Mouse (Mus musculus): ENCODE measurements around the gene Dll1.

The Dll1 gene

DNA sequence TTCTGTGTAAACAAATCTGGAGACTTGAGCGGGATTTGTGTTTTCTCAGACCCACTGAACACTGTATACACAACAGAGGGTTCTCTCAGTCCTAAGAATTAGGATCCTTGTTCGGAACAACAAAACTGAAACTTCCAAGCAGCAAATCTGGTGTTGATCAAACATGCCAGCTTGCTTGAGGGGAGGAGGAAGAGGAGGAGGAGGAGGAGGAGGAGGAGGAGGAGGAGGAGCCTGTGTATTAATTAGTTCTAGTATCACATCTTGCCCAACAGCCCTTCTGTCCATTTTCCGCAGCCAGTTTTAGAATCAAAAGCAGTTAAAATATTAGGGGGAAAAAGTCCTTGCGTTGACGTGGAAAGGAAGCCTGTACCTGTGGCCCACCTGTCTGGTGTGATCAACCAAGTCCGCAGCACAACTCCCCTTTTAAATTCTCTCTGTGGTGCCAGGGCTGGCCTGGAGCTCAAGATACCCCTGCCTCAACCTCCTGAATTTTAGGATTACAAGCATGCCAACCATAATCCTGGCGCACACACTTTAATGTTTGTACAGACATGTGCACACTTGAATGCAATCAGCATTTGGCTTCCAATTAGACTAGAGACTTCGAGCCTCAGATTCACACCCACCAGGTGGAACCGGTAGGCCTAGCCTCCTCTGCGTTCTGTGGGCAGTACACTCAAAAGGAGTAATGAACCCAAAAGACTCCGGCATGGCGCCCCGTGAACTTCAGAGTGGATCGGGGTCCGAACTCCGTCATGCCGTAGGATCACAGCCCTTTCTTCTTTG, 3.3 kb upstream of the Dll1 start:
- no peak for DNase-seq (ENCODE audit: low read depth, low spot score)

DNA sequence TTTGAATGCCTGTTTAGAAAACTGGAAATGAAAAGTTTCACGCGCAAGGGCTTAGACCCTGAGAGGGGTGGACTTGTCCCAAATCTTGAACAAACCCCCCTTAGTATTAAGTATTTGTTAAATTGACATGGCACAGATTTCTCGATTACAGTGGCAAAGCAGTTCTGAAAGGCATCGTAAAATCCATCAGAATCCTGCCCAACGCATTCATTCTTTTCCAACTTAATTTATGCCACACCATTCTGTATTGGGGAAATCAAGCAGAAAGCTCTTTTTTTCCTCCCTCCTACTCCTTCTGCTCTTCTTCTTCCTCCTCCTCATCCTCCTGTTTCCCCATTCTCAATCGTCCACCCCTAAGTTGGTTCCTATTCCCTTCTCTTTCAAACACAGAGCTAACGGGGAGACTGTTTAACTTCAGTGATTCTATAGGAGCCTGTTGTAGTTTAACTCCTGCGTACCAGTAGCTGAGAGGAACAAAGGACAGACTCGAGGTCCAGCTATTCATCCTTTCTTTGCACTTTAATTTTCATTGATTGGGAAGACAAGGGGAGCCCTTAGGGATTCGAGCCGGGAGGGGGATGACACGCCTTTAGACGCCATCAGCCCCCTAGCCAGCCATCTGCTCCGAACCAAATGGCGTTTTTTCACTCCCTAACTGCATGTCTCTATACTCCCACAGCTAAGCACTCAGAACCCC, 1.9 kb upstream of the Dll1 start:
- DNase-seq (ENCODE audit: low read depth, low spot score), result no peak

DNA sequence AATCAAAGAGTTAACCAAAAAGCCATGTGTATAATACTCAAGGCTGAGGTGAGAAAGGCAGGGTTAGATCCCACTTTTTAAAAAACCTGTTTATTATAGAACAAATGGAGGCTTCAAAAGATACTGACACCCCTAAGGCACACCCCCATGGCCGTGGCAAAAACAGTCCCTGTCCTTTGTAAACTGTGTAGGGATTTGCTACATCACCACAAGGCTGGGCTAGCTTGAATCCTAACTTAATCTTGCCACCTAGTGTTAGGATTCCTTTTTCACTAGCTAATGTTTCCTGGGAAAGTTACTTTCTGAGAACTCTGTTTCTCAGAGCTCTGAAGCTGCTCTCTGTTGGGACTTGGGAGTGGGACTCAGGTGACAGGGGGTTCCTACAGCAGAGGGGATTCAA, 1.2 kb upstream of the Dll1 start:
- DNase-seq (ENCODE audit: low read depth, low spot score), result peak; percentile 60

DNA sequence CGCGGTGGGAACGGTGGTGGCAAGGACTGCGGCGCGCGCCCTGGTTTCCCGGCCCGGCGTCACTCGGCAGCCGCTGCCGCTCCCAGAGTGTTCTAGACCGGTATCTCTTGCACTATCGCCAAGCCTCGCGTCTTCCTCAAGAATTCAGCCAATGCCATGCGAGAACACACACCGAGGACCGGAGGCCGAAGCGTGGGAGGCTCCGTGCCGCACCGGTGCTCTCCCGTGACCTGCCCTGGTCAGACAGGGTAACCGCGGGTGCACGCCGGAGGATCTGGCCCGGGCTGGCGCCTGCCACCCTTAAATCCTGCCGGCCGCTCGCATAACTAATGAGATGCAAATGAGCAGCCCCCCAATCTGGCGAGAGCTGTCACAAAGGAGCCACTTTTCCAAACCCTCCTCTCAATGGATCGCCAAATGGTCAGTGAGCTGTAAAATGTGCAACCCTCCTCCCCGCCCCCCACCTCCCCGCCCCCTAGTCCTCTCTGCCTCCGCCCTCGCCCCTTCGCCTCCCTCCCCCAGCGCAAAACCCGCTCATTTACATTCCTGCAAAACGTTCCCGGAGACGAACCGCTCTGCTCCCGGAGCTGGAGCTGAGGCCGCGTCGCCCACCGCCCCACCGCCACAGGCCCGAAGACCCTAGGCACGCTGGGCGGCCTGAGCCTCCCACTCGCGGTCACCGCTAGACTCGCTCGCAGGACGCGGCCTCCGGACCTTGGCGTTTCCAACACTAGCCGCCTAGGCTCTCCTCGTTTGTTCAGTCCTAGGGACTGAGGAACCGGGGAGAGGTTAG, 775 bp downstream of the Dll1 start:
- DNase-seq (ENCODE audit: low read depth, low spot score), result peak; percentile 70

DNA sequence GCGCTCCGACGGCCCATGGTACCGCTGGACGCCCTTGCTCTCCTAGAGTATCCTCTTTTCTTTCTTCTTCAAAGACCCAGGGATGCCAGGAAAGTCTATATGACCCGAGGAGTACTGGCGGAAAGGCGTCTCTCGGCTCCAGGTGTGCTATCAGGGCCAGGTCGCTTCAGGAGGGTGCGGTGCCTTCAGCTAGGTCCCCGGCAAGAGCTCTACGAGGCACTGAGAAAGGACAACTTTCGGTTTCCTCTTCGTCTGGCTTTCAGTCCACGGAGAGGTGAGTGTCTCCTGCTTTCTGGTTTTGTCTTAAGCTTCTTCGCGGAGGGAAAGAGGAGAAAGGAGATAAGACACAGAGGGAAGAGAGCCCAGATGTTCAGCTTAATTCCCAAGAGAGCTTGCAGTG, 1.4 kb downstream of the Dll1 start:
- no peak for DNase-seq (ENCODE audit: low read depth, low spot score)

DNA sequence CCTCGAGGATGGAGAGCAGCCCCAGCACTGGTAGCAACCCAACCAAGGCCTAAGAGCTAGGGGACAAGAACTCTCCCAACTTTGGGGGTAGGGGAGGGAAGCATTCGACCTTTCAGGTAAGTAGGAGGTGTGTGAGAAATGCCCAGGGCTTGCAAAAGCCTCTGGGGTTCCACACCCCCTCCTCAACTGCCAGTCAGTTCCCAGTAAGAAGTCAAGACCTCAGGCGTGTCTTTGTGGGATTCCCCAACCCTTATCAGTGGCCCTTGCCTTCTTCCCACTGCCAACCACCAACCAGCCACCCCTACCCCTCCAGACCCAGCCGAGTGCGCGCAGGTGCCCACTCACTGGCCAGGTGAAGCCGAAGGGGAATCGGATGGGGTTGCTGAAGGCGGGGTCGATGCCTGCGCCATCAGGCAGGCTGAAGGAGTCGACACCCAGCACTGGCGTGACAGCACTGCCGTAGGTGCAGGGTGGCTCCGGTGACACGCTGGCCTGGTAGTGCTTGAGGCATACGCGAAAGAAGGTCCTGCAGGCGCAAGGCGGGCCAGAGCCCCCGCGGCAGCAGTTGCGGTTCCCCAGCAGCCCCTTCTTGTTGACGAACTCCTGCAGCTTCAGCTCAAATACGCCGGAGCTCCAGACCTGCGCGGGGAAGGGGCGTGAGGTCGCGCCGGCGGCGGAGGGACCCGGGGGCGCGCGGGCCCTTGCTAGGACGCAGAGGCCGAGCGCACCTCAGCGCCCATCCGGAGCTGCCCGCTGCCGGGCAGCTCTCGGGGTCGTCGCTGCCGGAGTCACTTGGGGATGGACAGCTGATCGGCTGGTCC, 2.1 kb downstream of the Dll1 start:
- no peak for DNase-seq (ENCODE audit: low read depth, low spot score)

DNA sequence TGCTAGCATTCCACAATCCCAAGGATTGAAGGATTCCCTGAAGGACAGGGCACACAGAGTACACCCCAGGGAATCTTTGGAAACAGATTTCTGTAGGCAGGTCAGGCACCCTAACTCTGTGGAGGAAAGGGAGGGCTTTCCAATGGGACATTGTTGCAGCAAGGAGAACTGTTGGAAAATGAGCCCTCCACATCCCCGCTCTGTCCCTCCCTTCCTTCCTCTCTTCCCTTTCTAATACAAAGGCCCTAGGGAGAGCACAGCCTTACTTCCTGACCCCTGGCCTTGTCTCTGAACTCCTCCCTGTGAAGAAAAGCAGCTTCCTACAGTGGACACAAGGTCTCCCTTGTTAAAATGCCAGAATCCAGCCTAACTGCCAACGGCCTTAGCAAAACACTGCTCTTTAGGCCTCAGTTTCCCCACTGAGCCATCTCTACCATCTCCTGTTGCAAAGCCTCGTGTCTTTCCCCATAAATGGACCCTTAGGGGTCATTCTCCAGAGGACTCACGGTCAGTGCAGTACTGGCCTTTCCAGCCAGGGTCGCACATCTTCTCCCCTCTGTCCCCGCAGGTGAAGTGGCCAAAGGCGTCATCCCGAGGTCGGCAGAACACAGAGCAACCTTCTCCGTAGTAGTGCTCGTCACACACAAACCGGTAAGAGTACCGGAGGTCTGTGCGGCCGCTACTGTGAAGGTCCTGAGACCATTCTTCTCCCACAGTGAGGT, 3.6 kb downstream of the Dll1 start:
- no peak for DNase-seq (ENCODE audit: low read depth, low spot score)

GRCm38 (mm10) chr17:15371967-15372835, 4.5 kb downstream of the Dll1 start:
- no peak for DNase-seq (ENCODE audit: low read depth, low spot score)

GRCm38 (mm10) chr17:15370401-15370800, 6.3 kb downstream of the Dll1 start:
- no peak for DNase-seq (ENCODE audit: low read depth, low spot score)

- DNase-seq (ENCODE audit: low read depth, low spot score), result no peak
Observed at GRCm38 (mm10) chr17:15365650-15366049, 11.0 kb downstream of the Dll1 start.

DNA sequence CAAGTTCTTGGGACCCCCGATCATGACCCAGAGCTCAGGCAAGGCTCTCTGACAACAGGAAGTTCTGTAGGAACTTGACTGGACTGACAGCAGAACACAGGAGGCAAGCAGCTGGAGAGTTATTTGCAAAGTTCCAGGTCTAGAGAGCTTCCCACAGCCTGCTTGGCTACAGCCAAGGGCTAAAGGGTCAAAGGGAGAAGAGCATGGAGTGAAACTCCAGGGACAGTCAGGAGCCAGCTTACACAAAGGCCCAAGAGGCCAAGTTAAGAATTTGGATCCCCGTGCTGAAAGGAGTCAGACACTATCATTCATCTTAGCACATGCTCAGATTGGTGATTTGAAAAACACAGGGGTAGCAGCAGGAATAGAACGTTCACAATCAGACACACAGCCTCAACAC, 13.0 kb downstream of the Dll1 start:
- DNase-seq (ENCODE audit: low read depth, low spot score), result no peak

DNA sequence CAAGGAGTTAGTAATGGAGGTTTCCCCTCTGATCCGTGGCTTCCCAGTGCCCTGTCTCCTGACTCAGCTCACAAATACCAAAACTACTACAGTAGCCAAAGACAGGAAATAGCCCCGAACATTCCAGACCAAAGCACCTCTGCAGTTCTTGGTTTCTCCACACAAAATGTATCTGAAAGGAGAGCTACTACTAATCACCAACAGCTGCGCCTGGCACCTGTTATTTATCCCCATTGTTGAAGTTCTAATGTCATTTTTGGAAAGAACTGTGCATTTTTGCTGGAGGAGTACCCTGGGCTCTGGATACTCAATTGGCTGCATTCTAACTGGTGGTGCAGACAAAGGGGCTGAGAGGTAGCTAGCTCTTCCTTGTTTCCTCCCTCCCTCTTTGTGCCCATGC, 19.6 kb downstream of the Dll1 start:
- no peak for DNase-seq (ENCODE audit: low read depth, low spot score)

DNA sequence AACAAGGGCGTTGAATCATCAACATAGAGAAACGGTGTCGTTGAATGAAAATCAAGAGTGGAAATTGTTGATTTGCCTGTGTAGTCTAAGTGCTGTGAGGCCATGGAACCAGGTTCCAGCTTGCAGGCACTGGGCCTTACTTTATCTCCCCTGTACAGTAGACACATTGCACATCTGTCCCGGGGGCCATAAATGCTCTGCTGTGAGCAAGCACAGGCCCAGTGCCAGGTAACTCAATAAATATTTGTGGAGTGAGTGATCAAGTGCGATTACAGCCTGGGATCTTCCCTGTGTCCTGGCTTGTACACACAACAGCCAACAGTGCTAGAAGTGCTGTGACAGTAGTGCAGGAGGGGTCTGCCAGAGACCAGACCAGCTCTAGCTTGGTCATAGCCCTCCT, 20.1 kb downstream of the Dll1 start:
- no peak for DNase-seq (ENCODE audit: low read depth, low spot score)

DNA sequence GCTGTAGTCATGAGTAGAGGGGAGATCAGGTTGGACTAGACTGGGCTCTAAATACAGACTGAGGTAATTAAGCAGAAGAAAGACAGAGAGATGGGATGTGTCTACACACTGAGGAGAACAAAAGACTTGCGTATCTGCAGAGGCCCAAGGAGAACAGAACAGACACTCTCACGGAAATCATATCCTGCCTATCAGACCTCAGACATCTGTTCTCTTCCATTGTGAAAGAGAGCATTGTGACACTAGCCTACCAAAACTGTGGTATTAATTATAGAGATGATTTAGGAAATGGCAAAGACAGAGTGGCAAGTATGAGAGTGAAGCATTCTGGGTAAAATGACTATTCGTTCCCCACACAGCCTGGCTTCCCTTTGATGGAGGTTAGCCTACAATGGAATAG, 21.6 kb downstream of the Dll1 start:
- DNase-seq (ENCODE audit: low read depth, low spot score), result no peak

- no peak for DNase-seq (ENCODE audit: low read depth, low spot score)
Observed at GRCm38 (mm10) chr17:15354006-15354405, 22.7 kb downstream of the Dll1 start.

GRCm38 (mm10) chr17:15352869-15353610, 23.6 kb downstream of the Dll1 start:
- DNase-seq (ENCODE audit: low read depth, low spot score), result no peak

GRCm38 (mm10) chr17:15350152-15350551, 26.5 kb downstream of the Dll1 start:
- no peak for DNase-seq (ENCODE audit: low read depth, low spot score)

DNA sequence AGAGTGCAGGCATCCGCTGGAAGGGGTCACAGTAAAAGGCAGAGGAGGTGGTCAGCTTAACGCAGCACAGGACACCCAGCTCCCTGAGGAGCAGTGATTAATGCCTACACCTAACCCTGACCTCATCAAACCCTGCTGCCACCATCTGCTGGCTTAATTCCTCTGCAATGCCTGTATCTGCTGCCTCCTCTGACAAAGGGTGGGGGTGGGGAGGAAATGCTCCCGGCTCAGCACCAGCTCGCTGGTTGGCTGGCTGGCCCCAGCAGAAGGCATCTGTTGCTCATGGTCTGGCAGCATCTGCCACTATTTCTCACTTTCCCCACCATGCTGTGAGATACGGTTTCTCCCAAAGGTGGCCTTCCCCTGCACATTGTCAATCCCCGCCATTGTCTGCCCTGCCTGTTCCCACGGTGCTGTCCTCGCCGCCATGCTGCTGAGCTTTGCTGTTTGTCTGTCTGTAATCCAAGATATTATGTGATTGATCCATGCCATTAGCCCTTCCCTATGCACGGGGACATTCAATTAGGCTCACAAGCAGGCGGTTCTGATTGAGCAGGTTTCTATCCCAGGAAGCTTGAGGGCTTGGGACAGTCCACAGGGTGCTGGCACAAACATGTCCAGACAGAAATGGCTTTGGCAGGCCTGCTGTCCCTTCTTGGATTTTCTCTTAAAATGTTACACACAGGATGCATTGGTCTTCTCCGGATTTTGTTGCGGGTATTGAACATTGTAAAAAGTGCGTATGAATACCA, 33.4 kb downstream of the Dll1 start:
- peak; percentile 44 for DNase-seq (ENCODE audit: low read depth, low spot score)

DNA sequence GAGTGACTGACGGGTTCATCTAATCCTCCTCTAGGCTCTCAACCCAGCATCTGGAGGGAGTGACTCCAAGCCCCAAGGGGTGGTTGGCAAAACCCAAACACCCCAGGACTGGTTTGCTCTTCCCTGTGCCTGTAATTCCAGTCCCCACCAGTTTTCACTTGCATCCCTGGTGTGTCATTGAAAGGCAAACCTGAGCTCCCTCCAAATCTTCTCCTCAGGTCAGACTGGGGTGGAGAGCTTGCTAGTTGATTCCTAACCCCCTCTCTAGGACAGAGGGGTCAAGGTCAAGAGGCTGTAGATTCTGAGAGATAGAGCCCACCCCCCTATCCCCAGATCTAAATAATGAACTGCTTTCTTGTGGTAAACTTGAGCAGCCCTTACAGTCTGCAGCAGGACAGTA, 38.8 kb downstream of the Dll1 start:
- DNase-seq (ENCODE audit: low read depth, low spot score), result peak; percentile 96
